Mouse (Mus musculus) erythroblast, embryonic 14.5 days (primary cell): ENCODE data around the gene Rwdd3.

Experiments used
- GATA1 ChIP-seq: IDR thresholded peaks from 2 replicates; pipeline ENCODE4 v1.6.1; 2012; ENCODE audit warnings: low read length, inconsistent platforms, mixed read lengths
- TAL1 ChIP-seq: IDR thresholded peaks from 3 replicates; pipeline ENCODE4 v1.6.1; 2012; ENCODE audit warnings: low read length, inconsistent platforms, mixed read lengths

DNA sequence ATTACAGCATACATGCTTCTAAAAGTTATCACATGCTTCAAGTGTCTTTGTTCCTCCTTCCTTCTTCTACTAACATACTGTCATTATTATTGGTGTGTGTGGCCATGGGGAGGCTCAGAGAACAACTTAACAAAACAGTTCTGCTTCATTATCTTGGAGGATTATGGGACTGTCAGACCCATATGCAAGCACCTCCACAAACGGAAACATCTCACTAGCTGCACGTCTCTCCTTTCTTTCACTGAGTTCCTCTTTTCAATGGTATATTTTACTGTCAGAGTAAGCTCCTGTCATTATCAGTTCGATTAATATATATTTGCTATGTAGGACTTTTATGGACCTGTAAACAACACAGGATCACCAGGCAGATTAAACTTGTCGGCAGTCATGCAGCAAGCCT is 11.1 kb downstream of the Rwdd3 start:
- no peak for TF ChIP-seq GATA1
- no peak for TF ChIP-seq TAL1
